Mouse (Mus musculus): ENCODE results near the gene Mapk8ip1.

- no peak for TF ChIP-seq CTCF (IDR thresholded peaks at IDR 0.05; ENCODE audit: low read depth)
- no peak for TF ChIP-seq EP300 (IDR thresholded peaks at IDR 0.05; ENCODE audit: low read depth)
These were observed 13.4 kb downstream of the Mapk8ip1 start for GRCm38 (mm10) chr2:92387646-92388045.

Measured in liver, postnatal 0 days (tissue).